Mouse (Mus musculus) kidney, embryonic 16.5 days (tissue): ENCODE measurements around the gene Gm20661. TPM values are rescaled to one million over a fixed set of nuclear protein-coding genes. Genes with fewer than 3 reads are reported as not detected.

Experiments
- ATAC-seq: fragments of 200-750 bp; cut with Nextera tagmentation; 2 replicates; pipeline ENCODE4 v1.8.0; 2017; ENCODE audit warnings: moderate TSS enrichment; ENCODE audit not compliant: low FRiP score, low TSS enrichment
- H3K27ac ChIP-seq: fragments of 300-500 bp; sonication (generic); 2 replicates; pipeline ENCODE4 v1.5.1; 2014; ENCODE audit warnings: low read length
- H3K27me3 ChIP-seq: fragments of 300-500 bp; sonication (generic); 2 replicates; pipeline ENCODE4 v1.6.1; 2014; ENCODE audit warnings: low read length, control low read depth, mixed read lengths; ENCODE audit not compliant: insufficient read depth
- H3K36me3 ChIP-seq: fragments of 300-500 bp; sonication (generic); 2 replicates; pipeline ENCODE4 v1.6.1; 2014; ENCODE audit warnings: low read length, control low read depth, mixed read lengths; ENCODE audit not compliant: insufficient read depth
- H3K4me1 ChIP-seq: fragments of 300-500 bp; sonication (generic); 2 replicates; pipeline ENCODE4 v1.6.1; 2014; ENCODE audit warnings: low read length, control low read depth, mixed read lengths; ENCODE audit not compliant: insufficient read depth
- H3K4me2 ChIP-seq: fragments of 300-500 bp; sonication (generic); replicated peaks from 2 replicates; pipeline ENCODE4 v1.6.1; 2014; ENCODE audit warnings: low read depth, low read length
- H3K4me3 ChIP-seq: fragments of 300-500 bp; sonication (generic); 2 replicates; pipeline ENCODE4 v1.5.1; 2014; ENCODE audit warnings: mild to moderate bottlenecking, low read length
- H3K9ac ChIP-seq: fragments of 300-500 bp; sonication (generic); replicated peaks from 2 replicates; pipeline ENCODE4 v1.6.1; 2014; ENCODE audit warnings: low read length
- H3K9me3 ChIP-seq: fragments of 300-500 bp; sonication (generic); 2 replicates; pipeline ENCODE4 v1.6.1; 2016; ENCODE audit warnings: low read length, control low read depth
- WGBS: fragments of 180-500 bp; shearing (Covaris S2); extraction: QIAGEN DNeasy Blood & Tissue Kit; methylation state at CpG from one replicate; pipeline ENCODE4 v1.1.7; 2014; 5-methylcytosine and 5-hydroxymethylcytosine counted together
- polyA plus RNA-seq: library from polyadenylated mRNA; unstranded; fragments of >200 nt; fragmentation: Nextera tagmentation; extraction: Ambion mirVana; gene quantifications from 2 replicates; pipeline ENCODE4 v1.2.1, GENCODE M21; 2015

Gene Gm20661
- polyA plus RNA-seq, 1 experiment from 2014 or later, result 5.3 TPM

DNA sequence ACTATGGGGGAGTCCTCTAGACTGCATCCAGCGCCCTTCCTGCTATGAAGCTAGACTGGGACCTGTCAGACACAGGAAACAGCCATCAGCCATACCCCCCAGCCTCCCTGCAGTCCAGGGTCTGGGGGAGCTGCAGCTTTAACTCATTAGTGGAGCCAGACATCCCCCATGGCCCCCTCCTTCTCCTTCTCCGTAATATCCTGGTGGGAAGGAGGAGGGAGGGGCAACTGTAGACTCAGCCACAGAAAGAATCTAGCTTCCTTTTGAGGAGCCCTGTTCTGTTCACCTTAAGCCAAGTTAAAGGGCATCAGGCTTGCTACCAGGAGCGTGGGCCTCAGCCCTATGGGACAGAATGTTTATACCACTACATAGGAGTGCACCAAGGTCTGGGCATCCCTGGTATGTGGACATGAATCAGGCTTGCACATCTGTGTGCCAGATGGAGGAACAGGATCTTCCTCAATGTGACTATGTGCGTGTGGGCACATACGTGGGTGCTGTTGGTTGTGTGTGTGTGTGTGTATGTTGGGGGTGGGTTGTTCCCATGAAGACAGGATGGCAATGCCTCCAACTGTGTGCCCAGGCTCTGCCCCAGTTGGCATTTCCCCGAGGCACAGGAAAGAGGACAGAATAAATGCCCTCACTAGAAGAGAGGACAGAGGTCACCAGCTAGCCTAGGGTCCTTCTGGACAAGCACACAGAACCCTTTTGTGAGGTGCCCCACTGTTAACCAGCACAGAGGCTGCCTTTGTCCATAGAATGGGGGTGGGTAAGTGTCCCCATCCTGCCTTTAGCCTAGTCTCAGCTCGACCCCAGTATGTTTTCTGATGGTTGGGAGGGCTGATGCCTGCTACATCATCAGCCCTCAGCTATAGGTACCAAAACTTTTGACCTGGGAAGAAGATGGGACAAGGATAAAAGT, 913 bp upstream of the Gm20661 start:
- 21% methylated on average over 7 of the region's 7 CpGs for WGBS
- H3K9ac ChIP-seq, result peak overlapping the region; percentile 70
- H3K27me3 ChIP-seq, result no peaks in the 10 kb centered on the region
- ATAC-seq, result peak; percentile 60
- peak overlapping the region; percentile 58 for H3K4me2 ChIP-seq
- peaks cover 35% of the 10 kb centered on the region for H3K4me1 ChIP-seq
- no peaks in the 10 kb centered on the region for H3K36me3 ChIP-seq
- H3K4me3 ChIP-seq, result peak overlapping the region; percentile 60
- peak overlapping the region; percentile 99 for H3K27ac ChIP-seq
- no peaks in the 10 kb centered on the region for H3K9me3 ChIP-seq

GRCm38 (mm10) chr9:107983421-107983890, 598 bp downstream of the Gm20661 start:
- H3K9me3 ChIP-seq, result no peaks in the 10 kb centered on the region
- H3K4me1 ChIP-seq, result peaks cover 35% of the 10 kb centered on the region
- H3K27me3 ChIP-seq, result no peaks in the 10 kb centered on the region; the same call in 1 of the 2 replicates
- ATAC-seq, result peak; percentile 65
- peak overlapping the region; percentile 58 for H3K4me2 ChIP-seq
- WGBS, result 12% methylated on average over 4 of the region's 4 CpGs
- H3K27ac ChIP-seq, result peak overlapping the region; percentile 99
- no peaks in the 10 kb centered on the region for H3K36me3 ChIP-seq
- peak overlapping the region; percentile 60 for H3K4me3 ChIP-seq
- H3K9ac ChIP-seq, result peak overlapping the region; percentile 70

DNA sequence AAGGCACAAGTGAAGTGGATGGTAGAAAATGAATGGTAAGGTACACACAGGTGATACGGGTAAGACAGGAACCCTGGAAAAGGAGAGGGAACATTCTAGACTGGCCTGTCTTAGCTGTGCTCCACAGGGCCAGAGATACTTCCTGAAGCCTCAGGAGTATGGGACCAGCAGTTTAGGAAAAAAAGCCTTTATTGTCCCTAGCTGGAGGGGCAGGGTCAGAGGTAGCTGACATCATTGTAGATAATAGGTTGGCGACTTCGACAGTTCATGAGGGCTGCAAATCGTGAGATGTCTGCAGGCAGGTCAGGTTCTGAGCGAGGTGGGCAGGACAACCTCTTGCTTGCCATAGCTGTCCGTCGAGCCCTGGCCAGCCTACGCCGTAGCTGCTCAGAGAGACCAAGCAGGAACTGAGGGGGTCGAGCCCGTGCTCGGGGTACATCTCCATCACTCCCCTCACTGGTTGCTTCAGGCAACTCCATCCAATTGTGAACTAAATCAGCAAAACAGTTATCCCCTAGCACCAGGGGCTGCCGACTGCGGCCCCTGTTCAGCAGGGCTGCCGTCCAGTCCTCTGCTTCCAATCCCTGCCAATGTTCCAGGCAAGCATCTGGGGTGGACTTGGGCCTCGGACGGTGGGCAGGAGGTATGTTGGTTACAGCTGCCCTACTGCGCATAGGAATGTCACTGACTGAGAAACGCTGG, 1.3 kb downstream of the Gm20661 start:
- peaks cover 35% of the 10 kb centered on the region for H3K4me1 ChIP-seq
- no peak for ATAC-seq
- 36% methylated on average over 19 of the region's 19 CpGs for WGBS
- H3K36me3 ChIP-seq, result no peaks in the 10 kb centered on the region
- H3K4me3 ChIP-seq, result peak overlapping the region; percentile 60
- H3K9ac ChIP-seq, result peak overlapping the region; percentile 68
- H3K27ac ChIP-seq, result peak overlapping the region; percentile 99
- no peaks in the 10 kb centered on the region for H3K9me3 ChIP-seq
- H3K4me2 ChIP-seq, result peak overlapping the region; percentile 58
- H3K27me3 ChIP-seq, result no peaks in the 10 kb centered on the region; the same call in 1 of the 2 replicates

- Histone ChIP-seq H3K9ac (peak overlapping the region; percentile 68), H3K9me3 (no peaks in the 10 kb centered on the region), H3K27me3 (no peaks in the 10 kb centered on the region; the same call in 1 of the 2 replicates), H3K27ac (peak overlapping the region; percentile 99), H3K36me3 (no peaks in the 10 kb centered on the region), H3K4me3 (peak overlapping the region; percentile 60), H3K4me1 (peaks cover 35% of the 10 kb centered on the region), H3K4me2 (peak overlapping the region; percentile 58)
- ATAC-seq, result no peak
- WGBS, result 33% methylated on average over 9 of the region's 9 CpGs
Measured at GRCm38 (mm10) chr9:107984754-107985055, 1.8 kb downstream of the Gm20661 start.

GRCm38 (mm10) chr9:107985131-107986119, 2.6 kb downstream of the Gm20661 start, which contains the start of gene Inka1:
Gene Inka1 (minus strand): TSS chr9:107985879.
- H3K4me1 ChIP-seq, result peaks cover 35% of the 10 kb centered on the region
- H3K9ac ChIP-seq, result peak within 1 kb of the TSS; percentile 68
- no peaks in the 10 kb centered on the region for H3K36me3 ChIP-seq
- WGBS, result 0% methylated on average over 57 of the region's 58 CpGs
- no peaks in the 10 kb centered on the region for H3K9me3 ChIP-seq
- peak within 1 kb of the TSS; percentile 99 for H3K27ac ChIP-seq
- ATAC-seq, result peak; percentile 62
- no peaks in the 10 kb centered on the region; the same call in 1 of the 2 replicates for H3K27me3 ChIP-seq
- H3K4me2 ChIP-seq, result peak within 1 kb of the TSS; percentile 58
- H3K4me3 ChIP-seq, result peak within 1 kb of the TSS; percentile 60

DNA sequence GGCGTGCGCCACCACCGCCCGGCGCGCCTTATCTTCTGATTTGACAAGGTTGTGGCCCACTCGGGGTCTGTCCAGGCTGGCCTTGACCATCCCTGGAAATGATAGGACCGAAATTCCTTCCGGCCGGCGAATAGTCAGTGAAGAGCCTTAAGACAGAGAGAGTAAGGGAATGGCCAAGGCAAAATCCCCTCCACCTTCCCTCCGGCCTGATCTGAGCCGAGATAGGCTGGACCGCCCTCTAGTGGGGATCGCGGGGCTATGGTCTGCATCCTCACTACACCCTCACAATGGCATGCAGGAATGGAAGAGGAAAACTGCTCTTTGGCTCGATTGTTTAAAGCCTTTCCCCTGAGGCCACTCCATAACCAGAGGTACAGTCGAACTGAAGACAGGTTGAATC, 3.5 kb downstream of the Gm20661 start:
- Histone ChIP-seq H3K4me1 (peaks cover 25% of the 10 kb centered on the region), H3K4me2 (peak overlapping the region; percentile 58), H3K4me3 (peak overlapping the region; percentile 60), H3K27ac (peak overlapping the region; percentile 99), H3K9ac (peak overlapping the region; percentile 68; the same call in 1 of the 2 replicates), H3K36me3 (no peaks in the 10 kb centered on the region), H3K27me3 (no peaks in the 10 kb centered on the region; the same call in 1 of the 2 replicates), H3K9me3 (no peaks in the 10 kb centered on the region)
- 2% methylated on average over 18 of the region's 18 CpGs for WGBS
- peak; percentile 50 for ATAC-seq

- Histone ChIP-seq H3K36me3 (no peaks in the 10 kb centered on the region), H3K4me3 (no peak overlapping the region), H3K4me2 (no peak overlapping the region), H3K9me3 (no peaks in the 10 kb centered on the region), H3K27ac (no peak overlapping the region), H3K27me3 (no peaks in the 10 kb centered on the region; the same call in 1 of the 2 replicates), H3K4me1 (peaks cover 12% of the 10 kb centered on the region), H3K9ac (no peak overlapping the region)
- 58% methylated on average over 3 of the region's 3 CpGs for WGBS
- no peak for ATAC-seq
Measured at GRCm38 (mm10) chr9:107987950-107988349, 5.1 kb downstream of the Gm20661 start.

DNA sequence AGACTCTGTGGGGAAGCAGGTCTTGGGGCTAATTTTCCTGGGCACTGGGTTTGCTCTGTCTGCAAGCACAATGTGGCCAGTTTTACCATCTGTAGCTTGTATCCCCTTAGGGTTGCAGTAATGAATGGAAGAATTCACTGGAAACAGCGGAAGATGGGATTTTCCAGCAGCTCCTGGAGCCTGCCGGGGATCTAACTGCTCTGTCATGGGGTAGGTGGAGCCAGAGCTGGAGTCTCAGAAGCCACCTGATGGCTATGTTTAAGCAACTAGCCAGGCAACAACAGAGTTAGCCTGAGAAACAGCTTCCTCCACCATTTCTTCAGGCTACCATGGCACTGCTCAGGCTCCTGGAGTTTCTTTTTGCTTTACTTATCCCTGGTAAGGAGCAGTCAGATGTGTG, 9.3 kb downstream of the Gm20661 start, which contains the start of gene Cdhr4:
Gene Cdhr4, plus strand, starts transcription at position 301 of the 400 bp plus-strand sequence.
- WGBS, result 64% methylated on average over 2 of the region's 2 CpGs
- Histone ChIP-seq H3K4me1 (no peaks in the 10 kb centered on the region), H3K4me3 (no peak within 1 kb of the TSS), H3K27me3 (no peaks in the 10 kb centered on the region; the same call in 1 of the 2 replicates), H3K9ac (no peak within 1 kb of the TSS), H3K36me3 (no peaks in the 10 kb centered on the region), H3K9me3 (no peaks in the 10 kb centered on the region), H3K27ac (no peak within 1 kb of the TSS), H3K4me2 (no peak within 1 kb of the TSS)
- no peak for ATAC-seq

DNA sequence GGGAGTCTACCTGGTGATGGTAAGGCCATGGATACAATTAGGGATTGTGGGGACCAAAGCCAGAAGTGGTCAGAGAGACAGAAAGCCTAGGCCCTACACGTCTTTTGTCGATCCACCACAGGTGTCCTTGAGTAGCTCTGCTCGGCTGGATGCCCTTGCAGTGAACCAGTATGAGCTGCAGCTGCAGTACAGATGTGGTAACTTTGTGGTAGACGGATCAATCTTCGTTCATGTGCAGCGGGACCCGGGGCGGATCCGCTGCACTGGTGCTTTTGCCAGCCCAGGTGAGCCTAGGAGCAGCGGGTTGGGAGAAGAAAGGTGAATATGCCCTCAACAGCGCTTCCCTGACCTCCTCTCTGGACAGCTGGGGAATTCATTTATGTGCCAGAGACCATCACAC, 10.2 kb downstream of the Gm20661 start:
- no peaks in the 10 kb centered on the region for H3K9me3 ChIP-seq
- WGBS, result 85% methylated on average over 11 of the region's 11 CpGs
- H3K27ac ChIP-seq, result no peak overlapping the region

More for the DNA sequence above, 10.2 kb downstream of the Gm20661 start:
- no peak for ATAC-seq
- Histone ChIP-seq H3K27me3 (no peaks in the 10 kb centered on the region), H3K4me2 (no peak overlapping the region), H3K36me3 (no peaks in the 10 kb centered on the region), H3K9ac (no peak overlapping the region), H3K4me1 (no peaks in the 10 kb centered on the region), H3K4me3 (no peak overlapping the region)
